Mouse (Mus musculus) E14TG2a.4 (cell line): ENCODE data around the gene Foxp1.
A peak's percentile ranks its signal among the peaks of the same experiment; 100 is the strongest.

Experiments
- H3K27me3 ChIP-seq: 2 replicates; pipeline ENCODE4 v1.6.1; 2014; ENCODE audit warnings: low read length, control low read depth; ENCODE audit not compliant: insufficient read depth
- H3K36me3 ChIP-seq: 2 replicates; pipeline ENCODE4 v1.6.1; 2014; ENCODE audit warnings: low read length, control low read depth; ENCODE audit not compliant: insufficient read depth
- H3K4me1 ChIP-seq: replicated peaks from 2 replicates; pipeline ENCODE4 v1.6.1; 2014; ENCODE audit warnings: low read depth, low read length, control low read depth
- H3K4me3 ChIP-seq: replicated peaks from 2 replicates; pipeline ENCODE4 v1.5.1; 2014; ENCODE audit warnings: mild to moderate bottlenecking, low read length
- H3K9me3 ChIP-seq: 2 replicates; pipeline ENCODE4 v1.6.1; 2014; ENCODE audit warnings: low read length, control low read depth
- CTCF ChIP-seq: conservative IDR thresholded peaks from 2 replicates; pipeline ENCODE4 v1.5.1; 2014; ENCODE audit warnings: low read length
- NANOG ChIP-seq: IDR thresholded peaks from 2 replicates; pipeline ENCODE4 v1.6.1; 2014; ENCODE audit warnings: borderline replicate concordance, low read length, mixed read lengths
- POU5F1 ChIP-seq: IDR thresholded peaks from 2 replicates; pipeline ENCODE4 v1.6.1; 2014; ENCODE audit warnings: low read length, borderline replicate concordance

Foxp1 gene

DNA sequence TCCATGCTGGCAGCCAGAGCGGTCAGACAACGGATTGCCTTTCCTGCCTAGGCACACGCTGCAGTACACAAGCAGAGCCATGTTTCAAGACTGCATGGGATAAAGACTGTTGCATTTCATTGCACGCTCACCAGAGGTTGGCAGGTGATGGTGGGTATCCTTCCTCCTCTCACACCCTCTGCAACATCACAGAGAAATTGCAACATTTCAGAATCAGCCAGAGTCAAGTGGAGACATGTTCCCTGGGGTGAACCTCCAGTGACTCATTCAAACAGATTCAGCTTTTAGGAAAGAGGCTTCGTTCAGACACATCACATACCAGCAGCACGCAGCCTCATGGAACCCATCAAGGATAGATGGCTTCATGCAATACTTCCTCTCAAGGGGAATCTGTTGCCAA lies 130.0 kb downstream of the Foxp1 start:
- peaks cover 10% of the 10 kb centered on the region; the same call in 1 of the 2 replicates for H3K27me3 ChIP-seq
- no peaks in the 10 kb centered on the region for H3K36me3 ChIP-seq
- no peaks in the 10 kb centered on the region for H3K9me3 ChIP-seq
- H3K4me3 ChIP-seq, result no peak overlapping the region
- peaks cover 49% of the 10 kb centered on the region for H3K4me1 ChIP-seq
- TF ChIP-seq POU5F1 (no peak), NANOG (no peak), CTCF (no peak)

DNA sequence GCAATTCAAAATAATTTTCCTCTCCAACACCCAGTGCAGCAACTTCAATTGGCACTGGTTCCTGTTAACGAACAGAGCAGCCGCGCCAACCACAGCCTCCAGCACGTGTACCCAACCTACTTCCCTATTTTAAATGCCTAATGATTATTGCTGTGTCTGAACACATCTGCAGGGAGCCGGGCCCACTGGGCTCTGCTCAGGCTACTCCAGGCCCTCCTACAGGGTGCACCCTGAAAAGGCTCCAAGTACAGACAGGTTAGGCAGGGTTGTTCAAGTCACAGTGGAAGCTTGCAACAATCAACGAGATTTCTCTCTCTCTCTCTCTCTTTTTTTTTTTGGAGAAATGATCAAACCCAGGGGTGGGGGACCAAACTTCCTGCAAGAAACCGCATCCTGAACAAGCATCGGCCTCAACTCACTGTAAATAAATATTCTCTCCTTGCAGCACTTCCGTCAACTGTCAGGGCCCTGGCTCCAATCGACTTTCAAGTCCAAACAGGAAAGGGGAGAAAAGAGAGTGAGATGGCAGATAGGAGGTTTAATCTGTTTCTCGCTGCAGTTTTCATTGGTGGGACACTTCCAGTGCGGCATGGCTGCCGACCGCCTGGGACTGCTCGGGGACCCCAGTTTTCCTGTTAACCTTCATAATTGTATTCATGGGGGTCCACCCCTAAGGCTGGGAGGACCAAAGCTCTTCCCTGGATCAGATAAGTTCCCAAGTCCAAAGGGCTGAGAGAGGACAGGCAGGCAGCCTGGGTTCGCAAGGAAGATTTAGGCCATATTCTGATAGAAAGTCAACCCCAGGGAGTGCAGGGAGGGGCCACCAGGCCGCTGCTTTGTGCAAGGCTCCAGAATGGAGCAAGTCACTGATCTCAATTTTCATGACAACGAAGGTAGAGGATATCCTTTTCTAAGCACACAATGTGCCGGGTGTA lies 133.5 kb downstream of the Foxp1 start:
- TF ChIP-seq NANOG, result no peak
- TF ChIP-seq POU5F1, result no peak
- TF ChIP-seq CTCF, result no peak
- Histone ChIP-seq H3K9me3 (0 out of 2 replicates have a peak, but pooled peaks cover 5% of the 10 kb centered on the region), H3K27me3 (peaks cover 11% of the 10 kb centered on the region; the same call in 1 of the 2 replicates), H3K4me3 (peak overlapping the region; percentile 43), H3K36me3 (no peaks in the 10 kb centered on the region), H3K4me1 (peaks cover 61% of the 10 kb centered on the region)

DNA sequence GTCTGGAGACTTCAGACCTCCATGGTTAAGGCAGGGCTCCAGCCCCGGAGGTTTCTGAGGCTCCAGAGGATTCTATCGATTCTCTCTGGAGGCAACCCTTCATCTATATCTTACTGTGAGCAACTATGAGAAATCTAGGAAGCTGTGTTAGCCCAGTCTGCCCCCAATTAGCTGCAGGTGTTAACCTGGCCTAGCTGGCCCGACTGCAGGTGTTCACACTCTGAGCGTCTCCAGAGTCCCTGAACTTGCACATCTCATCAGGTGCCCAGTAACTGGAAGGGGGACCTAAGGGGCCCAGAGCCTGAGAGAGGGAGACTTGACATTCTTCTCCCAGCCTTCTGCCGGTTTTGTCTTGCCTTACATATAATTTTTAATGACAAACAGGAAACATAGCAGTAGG lies 134.5 kb downstream of the Foxp1 start:
- Histone ChIP-seq H3K27me3 (peaks cover 11% of the 10 kb centered on the region; the same call in 1 of the 2 replicates), H3K4me1 (peaks cover 61% of the 10 kb centered on the region), H3K4me3 (no peak overlapping the region), H3K36me3 (no peaks in the 10 kb centered on the region), H3K9me3 (0 out of 2 replicates have a peak, but pooled peaks cover 5% of the 10 kb centered on the region)
- TF ChIP-seq CTCF, result no peak
- no peak for TF ChIP-seq NANOG
- no peak for TF ChIP-seq POU5F1

DNA sequence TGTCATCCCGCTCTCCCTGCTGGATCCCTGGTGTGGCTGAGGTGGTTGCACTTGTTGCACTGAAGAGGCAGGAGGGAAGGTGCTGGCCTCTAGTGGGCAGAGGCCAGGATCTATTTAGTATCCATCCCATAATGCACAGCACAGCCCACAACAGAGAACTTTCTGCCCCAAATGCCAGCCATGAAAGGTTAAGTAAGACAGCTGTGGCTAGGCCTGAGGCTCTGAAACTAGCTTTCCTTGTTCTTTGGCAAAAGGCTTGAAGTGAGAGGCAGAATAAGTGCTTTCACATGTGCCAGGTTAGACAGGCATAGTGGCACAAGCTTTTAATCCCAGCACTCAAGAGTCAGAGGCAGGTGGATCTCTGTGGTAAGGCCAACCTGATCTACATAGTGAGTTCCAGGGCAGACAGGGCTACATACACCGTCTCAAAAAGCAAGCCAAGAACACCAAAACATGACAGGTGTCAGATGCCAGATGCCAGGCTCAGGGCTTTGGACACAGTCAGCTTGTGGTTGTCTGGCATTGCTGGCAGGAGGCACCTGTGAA lies 137.4 kb downstream of the Foxp1 start:
- Histone ChIP-seq H3K36me3 (no peaks in the 10 kb centered on the region), H3K4me3 (no peak overlapping the region), H3K27me3 (0 out of 2 replicates have a peak, but pooled peaks cover 11% of the 10 kb centered on the region), H3K9me3 (0 out of 2 replicates have a peak, but pooled peaks cover 5% of the 10 kb centered on the region), H3K4me1 (peaks cover 77% of the 10 kb centered on the region)
- TF ChIP-seq POU5F1, result no peak
- no peak for TF ChIP-seq NANOG
- TF ChIP-seq CTCF, result no peak

DNA sequence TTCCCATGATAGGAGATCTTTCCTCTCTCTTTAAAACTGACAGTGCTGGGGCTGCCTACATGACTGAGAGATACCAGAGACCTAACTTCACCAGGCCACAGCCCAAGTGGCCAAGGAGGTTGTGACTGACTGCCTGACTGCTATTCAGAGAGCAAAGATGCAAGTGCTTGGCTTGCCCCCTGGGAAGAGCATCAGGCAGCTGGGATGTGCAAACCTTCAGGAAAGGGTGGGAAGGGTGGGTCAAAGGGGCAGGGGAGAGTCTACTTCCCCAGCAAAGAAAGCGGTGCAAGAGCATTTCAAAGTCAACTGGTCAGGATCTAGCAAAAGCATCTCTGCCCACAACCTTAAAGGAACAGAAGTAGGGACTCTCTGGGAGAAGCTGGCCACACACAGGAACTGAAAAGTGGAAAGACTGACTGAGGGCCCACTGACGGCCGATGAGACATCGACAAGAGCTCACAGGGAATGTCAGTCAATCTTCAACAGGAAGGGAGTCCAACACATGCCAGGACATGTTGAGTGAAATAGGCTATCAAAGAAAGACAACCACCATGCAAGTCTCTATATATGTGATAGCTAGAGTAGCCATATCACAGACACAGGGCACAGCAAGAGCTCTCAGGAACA lies 138.6 kb downstream of the Foxp1 start:
- no peak overlapping the region for H3K4me3 ChIP-seq
- 0 out of 2 replicates have a peak, but pooled peaks cover 11% of the 10 kb centered on the region for H3K27me3 ChIP-seq
- H3K4me1 ChIP-seq, result peaks cover 77% of the 10 kb centered on the region
- H3K36me3 ChIP-seq, result no peaks in the 10 kb centered on the region
- TF ChIP-seq POU5F1 (no peak), CTCF (no peak), NANOG (no peak)
- 0 out of 2 replicates have a peak, but pooled peaks cover 5% of the 10 kb centered on the region for H3K9me3 ChIP-seq

DNA sequence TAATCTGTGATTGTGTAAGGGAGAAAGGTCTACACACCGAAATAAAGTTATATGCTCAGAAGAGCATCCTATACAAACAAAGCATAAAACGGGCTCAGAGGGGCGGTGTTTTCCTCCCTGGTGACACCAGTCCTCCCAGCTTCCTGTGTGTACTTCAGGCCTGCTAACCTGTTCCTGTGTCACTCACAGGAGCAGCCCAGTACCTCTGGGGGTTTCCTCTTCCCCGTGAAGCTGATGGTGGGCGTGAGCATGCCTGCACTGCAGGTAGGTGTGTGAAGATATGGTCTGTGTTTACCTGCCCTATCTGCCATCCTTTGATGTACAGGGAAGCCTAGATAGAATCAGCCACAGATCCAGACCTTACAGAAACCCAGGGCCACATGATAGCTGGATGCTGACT lies 142.4 kb downstream of the Foxp1 start:
- Histone ChIP-seq H3K9me3 (0 out of 2 replicates have a peak, but pooled peaks cover 4% of the 10 kb centered on the region), H3K36me3 (no peaks in the 10 kb centered on the region), H3K27me3 (peaks cover 7% of the 10 kb centered on the region; the same call in 1 of the 2 replicates), H3K4me3 (no peak overlapping the region), H3K4me1 (peaks cover 97% of the 10 kb centered on the region)
- TF ChIP-seq NANOG (no peak), POU5F1 (no peak), CTCF (no peak)

DNA sequence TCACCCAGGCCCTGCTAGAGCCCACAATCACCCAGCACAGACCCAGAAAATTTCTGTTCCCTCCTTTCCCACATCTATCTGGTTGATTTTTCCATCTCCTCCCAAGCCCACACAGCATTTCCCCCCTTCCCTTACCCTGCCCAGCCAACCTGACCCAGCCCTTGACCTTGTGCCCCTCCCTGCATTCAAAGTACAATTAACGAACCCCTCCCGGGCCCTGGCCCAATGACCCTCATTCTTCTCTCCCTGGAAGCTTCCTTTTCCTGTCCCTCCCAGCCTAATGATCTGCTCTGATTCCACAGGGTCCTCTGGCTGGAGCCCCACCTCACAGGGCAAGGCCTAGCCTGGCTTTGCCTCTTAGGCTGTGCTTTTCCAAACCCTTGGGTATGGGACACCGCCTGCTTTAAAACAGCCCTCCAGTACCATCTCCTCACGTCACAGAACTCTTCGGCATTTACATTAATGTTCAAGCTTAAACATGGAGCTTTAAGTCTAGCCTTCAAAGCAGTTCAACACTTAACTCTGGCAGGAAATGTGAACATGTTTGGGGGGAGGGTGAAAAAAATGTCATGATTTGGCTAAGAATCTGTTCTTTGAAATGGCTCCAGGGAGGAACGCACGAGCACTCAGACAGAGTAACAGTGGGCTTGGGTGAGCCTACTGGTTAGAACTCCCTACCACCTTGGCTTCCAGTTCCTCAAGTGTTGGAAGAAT lies 143.4 kb downstream of the Foxp1 start:
- Histone ChIP-seq H3K36me3 (no peaks in the 10 kb centered on the region), H3K9me3 (no peaks in the 10 kb centered on the region), H3K4me1 (peaks cover 95% of the 10 kb centered on the region), H3K27me3 (peaks cover 14% of the 10 kb centered on the region), H3K4me3 (peak overlapping the region; percentile 4; the same call in 1 of the 2 replicates)
- TF ChIP-seq CTCF, result no peak
- TF ChIP-seq NANOG, result no peak
- TF ChIP-seq POU5F1, result no peak

DNA sequence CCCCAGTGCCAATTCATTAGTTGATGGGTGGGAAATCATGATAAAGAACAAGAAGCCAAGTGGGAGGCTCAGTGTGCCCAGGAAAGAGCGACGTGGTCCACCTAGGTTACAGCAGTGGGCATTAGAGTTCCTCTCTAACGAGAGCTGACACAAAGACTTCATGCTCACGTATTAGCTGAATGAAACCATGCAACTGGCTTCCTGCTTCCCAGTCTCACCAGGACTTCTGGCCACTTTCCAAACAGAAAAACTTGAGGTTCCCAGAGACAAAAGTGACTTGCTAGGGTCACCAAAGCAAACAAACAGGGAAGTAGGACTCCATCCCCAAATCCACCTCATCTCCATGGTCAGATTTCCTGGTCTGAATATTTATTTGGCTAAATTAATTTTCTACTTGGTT lies 144.8 kb downstream of the Foxp1 start:
- Histone ChIP-seq H3K9me3 (no peaks in the 10 kb centered on the region), H3K27me3 (peaks cover 14% of the 10 kb centered on the region), H3K36me3 (no peaks in the 10 kb centered on the region), H3K4me1 (peaks cover 81% of the 10 kb centered on the region), H3K4me3 (no peak overlapping the region)
- no peak for TF ChIP-seq CTCF
- TF ChIP-seq POU5F1, result no peak
- TF ChIP-seq NANOG, result no peak
